Mouse (Mus musculus) CD4-positive, CD25-positive, alpha-beta regulatory T cell, adult 4 months (primary cell): ENCODE data around the gene Gm49450. TPM values are rescaled to one million over a fixed set of nuclear protein-coding genes. Genes with fewer than 3 reads are reported as not detected.
"Not testable (repeated sequence)": the region's sequence is repeated elsewhere in the genome, so short reads cannot be mapped to it uniquely, and the experiment has no call there.

Experiments
- ATAC-seq: one replicate; pipeline ENCODE4 v1.8.0; 2017
- polyA plus RNA-seq, 2 experiments: library from polyadenylated mRNA; unstranded; fragments of 100-300 nt; shearing (Covaris generic); gene quantifications; one replicate each; pipeline ENCODE4 v1.2.1; 2017

Gm49450 gene
- polyA plus RNA-seq, 2 experiments from 2014 or later = not detected

DNA sequence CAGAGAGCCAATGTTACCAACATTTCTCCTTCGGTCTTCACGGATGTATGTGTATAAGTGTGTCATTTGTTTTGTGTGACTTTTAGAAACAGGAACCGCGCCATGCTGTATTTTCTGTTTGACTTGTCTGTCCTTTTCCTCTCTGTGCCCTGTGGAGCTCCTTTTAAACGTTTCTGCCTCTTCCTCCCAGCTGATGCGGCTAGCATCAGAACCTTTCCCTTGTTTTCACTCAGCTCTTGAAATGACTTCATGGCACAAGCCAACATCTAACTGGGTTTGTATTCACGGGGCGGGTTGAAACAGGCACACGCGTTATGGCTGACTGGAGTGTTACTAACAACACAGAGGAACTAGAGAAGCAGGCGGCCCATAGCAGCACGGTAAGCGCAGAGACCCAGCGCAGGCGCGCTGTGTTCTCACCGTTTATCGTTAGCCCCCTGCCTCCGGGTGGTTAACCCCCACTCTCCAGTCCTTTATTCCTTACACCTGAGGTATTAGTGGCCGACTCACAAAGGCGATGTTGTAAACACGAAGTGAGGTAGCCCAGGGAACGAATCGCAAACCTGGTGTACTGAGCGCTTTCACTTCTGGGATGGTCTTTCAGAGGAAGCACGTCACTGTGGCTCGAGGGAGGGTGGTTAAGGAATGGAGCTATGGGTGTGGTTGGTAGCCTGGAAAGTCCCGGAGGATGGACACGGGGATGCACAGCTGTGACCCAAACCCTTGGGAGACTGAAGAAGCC is 32.1 kb upstream of the Gm49450 start:
- peak; percentile 95 for ATAC-seq

GRCm38 (mm10) chr15:98984681-98985080 is 31.3 kb upstream of the Gm49450 start:
- no peak for ATAC-seq

DNA sequence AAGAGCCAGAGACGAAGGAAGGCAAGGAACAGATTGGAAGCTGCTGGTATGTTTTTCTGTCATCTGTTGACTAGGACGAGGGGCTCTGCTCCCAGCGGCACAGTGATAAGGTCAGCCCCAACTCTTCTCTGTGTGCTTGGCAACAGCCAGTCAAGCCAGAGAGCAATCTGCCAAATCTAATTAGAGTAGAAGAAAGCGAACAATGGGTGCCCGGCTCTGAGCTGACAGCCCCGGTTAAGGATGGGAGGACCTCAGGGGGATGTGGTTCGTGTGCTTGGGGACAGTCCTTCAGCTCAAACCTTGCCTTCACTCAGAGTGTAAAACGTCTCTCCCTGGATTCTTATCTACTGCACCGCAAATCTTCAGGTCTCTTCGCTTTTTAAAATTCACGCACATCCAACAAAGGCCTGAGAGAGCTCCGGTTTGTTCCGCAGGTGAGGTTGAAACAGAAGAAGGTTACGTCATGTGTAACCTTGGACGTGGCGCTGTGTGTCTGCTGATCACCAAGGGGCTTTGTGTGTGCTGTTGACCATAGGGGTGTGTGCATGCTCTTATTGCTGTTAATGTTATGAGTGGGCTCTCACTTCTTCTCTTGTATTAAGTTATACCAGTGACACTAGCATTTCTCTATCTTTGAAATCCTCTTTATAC is 30.2 kb upstream of the Gm49450 start:
- no peak for ATAC-seq

- no peak for ATAC-seq
Measured at GRCm38 (mm10) chr15:98982100-98982499, 28.7 kb upstream of the Gm49450 start.

- ATAC-seq = no peak
Measured at GRCm38 (mm10) chr15:98980012-98980614, 26.8 kb upstream of the Gm49450 start.

- no peak for ATAC-seq
Measured at GRCm38 (mm10) chr15:98978409-98979172, 25.2 kb upstream of the Gm49450 start.

GRCm38 (mm10) chr15:98977759-98978408 is 24.5 kb upstream of the Gm49450 start:
- no peak for ATAC-seq

GRCm38 (mm10) chr15:98976763-98977758 is 23.7 kb upstream of the Gm49450 start:
- ATAC-seq = no peak

- no peak for ATAC-seq
Measured at GRCm38 (mm10) chr15:98973015-98973614, 19.8 kb upstream of the Gm49450 start.

DNA sequence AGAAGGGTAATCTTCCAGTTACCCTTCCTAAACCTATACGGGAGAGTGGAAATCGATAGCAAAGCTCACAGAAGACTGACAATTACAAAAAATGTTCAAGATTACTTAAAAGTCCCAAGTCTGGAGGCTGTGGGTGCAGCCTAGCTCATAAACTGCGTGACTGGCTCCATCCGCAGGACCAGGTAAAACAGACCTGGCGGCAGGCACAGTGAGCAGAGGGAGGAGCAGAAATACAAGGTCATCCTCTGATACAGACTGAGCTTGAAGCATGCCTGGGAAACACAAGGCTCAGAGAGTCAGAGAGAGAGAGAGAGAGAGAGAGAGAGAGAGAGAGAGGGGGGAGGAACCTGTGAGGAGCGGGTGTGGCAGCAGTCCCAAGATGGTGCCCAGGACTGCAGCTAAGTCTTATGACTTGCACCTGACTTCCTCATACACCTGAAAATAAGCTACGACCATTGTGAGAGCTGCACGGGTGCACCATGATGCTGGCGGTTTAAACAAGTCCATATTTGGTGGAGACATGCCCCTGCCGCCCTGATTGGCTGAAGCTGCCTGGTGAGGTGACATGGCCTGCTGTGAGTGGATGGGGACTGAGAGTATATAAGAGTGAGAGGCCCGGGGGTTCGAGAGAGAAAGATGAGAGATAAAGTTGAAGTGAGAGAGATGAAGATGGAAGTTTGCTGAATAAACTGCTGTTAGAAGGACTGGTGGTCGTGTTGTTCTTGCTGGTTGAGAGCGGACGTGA is 18.4 kb upstream of the Gm49450 start:
- not testable (repeated sequence) for ATAC-seq

- ATAC-seq = no peak
Measured at GRCm38 (mm10) chr15:98971111-98971510, 17.8 kb upstream of the Gm49450 start.

DNA sequence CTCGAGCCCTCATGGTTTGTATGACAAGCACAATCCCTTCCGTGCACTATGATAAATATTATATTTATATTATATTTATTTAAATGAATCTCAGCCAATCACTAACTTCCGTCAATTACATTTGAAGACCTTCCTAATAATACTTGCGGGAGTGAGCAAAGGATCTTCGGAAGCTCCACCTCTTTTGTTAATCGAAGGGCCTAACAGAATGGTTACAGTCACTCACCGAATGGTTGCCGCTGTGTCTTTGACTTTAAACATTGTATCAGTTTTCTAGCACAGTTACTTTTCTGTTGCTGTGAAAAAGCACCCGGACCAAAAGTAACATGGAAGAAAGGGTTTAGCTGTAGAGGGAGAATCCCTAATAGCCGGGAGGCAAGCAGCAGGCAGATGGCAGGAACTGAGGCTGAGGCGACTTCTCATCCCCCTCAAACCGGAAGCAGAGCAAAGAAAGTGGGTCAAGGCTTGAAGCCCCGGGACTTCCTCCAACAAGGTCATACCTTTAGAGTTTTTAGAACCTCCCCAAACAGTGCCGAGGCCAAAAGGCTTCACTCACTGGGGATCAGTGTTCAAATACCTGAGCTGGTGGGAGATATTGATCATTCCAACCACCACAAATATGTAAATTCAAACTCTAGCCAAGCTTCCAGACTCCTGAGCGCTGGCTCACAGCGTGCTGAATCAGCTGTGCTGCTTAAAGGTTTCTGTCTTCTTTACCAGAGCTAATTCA is 16.2 kb upstream of the Gm49450 start:
- ATAC-seq = peak; percentile 51

DNA sequence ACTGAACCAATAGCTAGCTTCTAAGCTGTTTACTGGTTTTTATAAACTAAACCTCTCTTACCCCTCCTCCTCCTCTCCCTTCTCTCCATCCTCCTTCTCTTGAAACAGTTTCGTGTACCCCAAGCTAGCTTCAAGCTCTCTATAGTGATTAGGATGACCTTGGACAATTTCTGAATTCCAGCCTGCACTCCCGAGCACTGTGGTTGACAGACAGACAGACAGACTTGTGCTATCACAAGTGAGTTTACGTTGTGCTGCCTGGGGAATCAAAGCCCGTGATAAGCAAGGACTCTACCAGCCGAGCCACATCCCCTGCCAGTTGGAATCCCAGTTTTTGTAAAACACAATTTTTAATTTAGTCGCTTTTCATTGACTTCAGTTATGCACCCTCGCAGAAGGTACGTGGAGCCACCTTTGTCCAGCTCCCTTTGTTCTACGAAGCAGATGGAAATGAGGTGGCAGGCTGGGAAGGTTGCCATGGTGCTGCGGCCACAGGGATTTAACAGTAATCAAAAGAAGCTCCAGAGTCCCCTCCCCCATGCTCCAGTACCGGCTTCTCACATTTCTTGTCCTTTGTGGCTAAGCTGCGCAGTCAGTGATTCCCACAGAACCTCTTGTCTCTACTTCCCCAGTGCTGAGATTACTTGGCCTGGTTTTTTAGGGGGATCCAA is 15.5 kb upstream of the Gm49450 start:
- no peak for ATAC-seq

- no peak for ATAC-seq
Measured at GRCm38 (mm10) chr15:98959531-98959930, 6.2 kb upstream of the Gm49450 start.

GRCm38 (mm10) chr15:98958901-98959420 is 5.6 kb upstream of the Gm49450 start:
- no peak for ATAC-seq

DNA sequence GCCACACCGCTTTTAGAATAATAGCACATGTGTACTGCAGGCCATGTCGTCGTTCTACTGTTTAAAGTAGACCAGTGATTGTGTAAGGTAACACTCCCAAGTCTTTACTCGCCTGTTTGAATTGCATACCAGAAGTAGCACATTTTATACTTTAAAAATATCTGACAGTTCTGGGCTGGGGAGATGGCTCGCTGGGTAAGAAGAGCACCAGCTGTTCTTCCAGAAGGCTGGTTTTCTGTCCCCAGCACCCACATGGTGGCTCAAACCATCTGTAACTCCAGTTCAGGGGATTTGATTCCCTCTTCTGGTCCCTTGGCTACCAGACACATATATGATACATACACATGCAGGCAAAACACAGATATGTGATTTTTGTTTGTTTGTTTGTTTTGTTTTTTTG is 4.1 kb upstream of the Gm49450 start:
- no peak for ATAC-seq

DNA sequence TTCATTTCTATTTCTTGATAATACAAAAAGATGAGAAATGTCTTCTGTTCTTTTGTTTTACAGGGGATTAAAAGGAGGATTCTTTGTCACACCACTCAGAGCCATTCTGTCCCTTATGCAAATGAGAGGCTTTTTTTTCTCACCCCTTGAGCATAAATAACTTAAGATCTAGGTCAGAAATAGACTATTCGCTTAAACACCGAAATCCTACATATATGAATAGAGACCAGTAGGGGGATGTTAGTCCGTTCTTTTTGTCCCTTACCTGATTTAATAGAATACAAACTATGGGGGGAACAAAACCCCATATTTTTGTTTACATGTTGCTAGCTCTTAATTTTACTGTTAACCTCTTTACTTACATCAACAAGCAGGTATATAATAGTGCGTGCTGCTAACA is 2.6 kb upstream of the Gm49450 start:
- ATAC-seq = no peak

DNA sequence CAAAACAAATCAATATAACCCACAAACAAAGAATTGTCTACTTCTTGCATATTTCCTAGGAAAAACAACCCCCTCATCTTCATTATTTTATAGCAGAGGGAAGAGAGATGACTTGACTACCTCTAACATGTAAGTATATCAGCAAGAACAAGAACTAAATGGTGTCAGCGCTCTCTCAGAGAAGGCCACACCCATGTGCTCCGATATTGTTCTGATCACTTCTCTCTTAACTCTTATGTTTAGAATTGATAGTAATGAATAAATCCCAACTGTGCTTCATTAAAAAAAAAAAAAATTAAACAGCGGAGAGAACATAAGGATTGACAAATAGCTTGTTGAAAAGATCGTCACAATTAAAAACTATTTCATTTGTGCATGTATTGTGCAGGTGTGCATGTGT is 2.0 kb upstream of the Gm49450 start:
- ATAC-seq = no peak
